ENCODE assay signal across 30 mouse cellular contexts in the genomic region with DNA sequence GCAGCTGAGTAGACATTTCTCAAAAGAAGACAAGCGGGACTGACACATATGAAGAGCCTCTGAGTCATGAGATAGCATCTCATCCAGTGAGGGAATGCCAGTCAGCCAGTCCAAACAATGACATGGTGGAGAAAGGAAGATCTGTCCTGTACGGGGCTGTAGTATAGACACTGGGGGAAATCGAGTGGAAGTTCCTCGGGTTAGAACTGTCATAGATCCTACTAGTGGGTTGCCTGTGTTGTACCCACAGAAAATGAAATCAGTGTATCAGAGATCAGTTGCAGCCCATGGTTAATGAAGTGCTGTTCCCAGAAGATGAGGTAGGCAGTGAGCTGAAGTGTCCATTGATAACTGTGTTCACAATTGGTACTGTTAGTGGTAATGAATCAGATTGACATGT. TPM values are rescaled to one million over a fixed set of nuclear protein-coding genes. Genes with fewer than 3 reads are reported as not detected.
DNase-seq lines count a peak whose midpoint lies in the region; ATAC-seq and TF ChIP-seq lines count a peak whose summit lies in the region.
"Had no signal": no experiment of that assay in that cellular context is flagged by ENCODE, and none has a peak within 500 bp of the region (broad histone marks: within the 10 kb centered on the region; RNA-seq: fewer than 3 reads in every experiment).

No protein-coding gene starts in this region.

- no peak overlapping the region for H3K4me2 ChIP-seq in liver, postnatal 0 days (ENCODE audit: low read depth, low read length)
- H3K4me2 ChIP-seq: forebrain, embryonic 13.5 days; heart, embryonic 12.5 days; intestine, embryonic 15.5 days; limb, embryonic 12.5 days; liver, embryonic 11.5 days; neural tube, embryonic 12.5 days had no signal

- H3K9ac ChIP-seq in liver, postnatal 0 days (replicated peaks), result no peak overlapping the region
- H3K9ac ChIP-seq: forebrain, embryonic 13.5 days; heart, embryonic 12.5 days; intestine, embryonic 15.5 days; limb, embryonic 12.5 days; neural tube, embryonic 12.5 days had no signal

- ATAC-seq in liver, postnatal 0 days, result peak; percentile 20; the same call in 1 of the 2 replicates
- ATAC-seq: CD4-positive, CD25-positive, alpha-beta regulatory T cell, adult 4 months; forebrain, embryonic 13.5 days; hindbrain, postnatal 0 days; intestine, embryonic 15.5 days; midbrain, embryonic 16.5 days had no signal

- no peak for TF ChIP-seq POLR2A in bone marrow macrophage, adult 2 months (IDR thresholded peaks at IDR 0.05; ENCODE audit: borderline replicate concordance, low read depth, low read length)

- H3K9me3 ChIP-seq in liver, postnatal 0 days (ENCODE audit: low read length), result no peaks in the 10 kb centered on the region
- H3K9me3 ChIP-seq in embryonic facial prominence, embryonic 10.5 days, result no peaks in the 10 kb centered on the region
- H3K9me3 ChIP-seq: forebrain, embryonic 13.5 days; heart, embryonic 12.5 days; hindbrain, embryonic 10.5 days; intestine, embryonic 15.5 days; limb, embryonic 12.5 days; neural tube, embryonic 12.5 days had no signal

- TF ChIP-seq EP300 in liver, postnatal 0 days (IDR thresholded peaks at IDR 0.05; ENCODE audit: low read depth), result no peak

- DNase-seq in gastrocnemius, adult 2 months, result no peak
- no peak for DNase-seq in gastrocnemius, adult 18-20 months (ENCODE audit: low spot score)
- no peak for DNase-seq in liver, postnatal 0 days
- DNase-seq in liver, result no peak
- DNase-seq in embryonic facial prominence, embryonic 10.5 days (ENCODE audit: low spot score), result no peak
- DNase-seq in ovary, postnatal 10 days (ENCODE audit: low spot score), result no peak
- DNase-seq: adrenal gland, postnatal 14 days; cerebellum, adult 11-12 months; cerebellum, postnatal 14 days; gastrocnemius, postnatal 25 days; heart, postnatal 14 days; kidney, adult 2 months; kidney, postnatal 10 days; lung, postnatal 4 days; right cerebral cortex, postnatal 4 days; thymus, adult 2 months; thymus, postnatal 36 days had no signal

- peaks cover 11% of the 10 kb centered on the region for H3K36me3 ChIP-seq in liver, postnatal 0 days (replicated peaks; ENCODE audit: insufficient read depth, low read length)
- peaks cover 78% of the 10 kb centered on the region for H3K36me3 ChIP-seq in embryonic facial prominence, embryonic 10.5 days (replicated peaks)

- TF ChIP-seq CTCF in gastrocnemius, adult 2 months (IDR thresholded peaks at IDR 0.05), result no peak
- no peak for TF ChIP-seq CTCF in liver, postnatal 0 days (IDR thresholded peaks at IDR 0.05; ENCODE audit: low read depth)
- no peak for TF ChIP-seq CTCF in bone marrow macrophage, adult 2 months (IDR thresholded peaks at IDR 0.05; ENCODE audit: low read depth, low read length)

- H3K27ac ChIP-seq in gastrocnemius, adult 2 months, result peak overlapping the region; percentile 59
- H3K27ac ChIP-seq in liver, postnatal 0 days (ENCODE audit: low read depth), result no peak overlapping the region
- peak overlapping the region; percentile 87 for H3K27ac ChIP-seq in bone marrow macrophage, adult 2 months (ENCODE audit: insufficient read depth, low read depth, low read length)
- H3K27ac ChIP-seq in embryonic facial prominence, embryonic 10.5 days (replicated peaks), result no peak overlapping the region
- H3K27ac ChIP-seq: forebrain, embryonic 13.5 days; hindbrain, embryonic 10.5 days; hindbrain, postnatal 0 days; intestine, embryonic 15.5 days; limb, embryonic 12.5 days; neural tube, embryonic 12.5 days had no signal

- intact Hi-C loops in gastrocnemius, adult 2 months (cut with DNase I), result no loop called here

- peaks cover 12% of the 10 kb centered on the region for H3K4me1 ChIP-seq in liver, postnatal 0 days (ENCODE audit: insufficient read depth)
- H3K4me1 ChIP-seq in bone marrow macrophage, adult 2 months (ENCODE audit: control insufficient read depth, insufficient read depth, low read length), result peaks cover 51% of the 10 kb centered on the region
- H3K4me1 ChIP-seq in embryonic facial prominence, embryonic 10.5 days, result peaks cover 14% of the 10 kb centered on the region

- no peaks in the 10 kb centered on the region for H3K27me3 ChIP-seq in liver, postnatal 0 days (ENCODE audit: insufficient read depth, low read length)
- H3K27me3 ChIP-seq in embryonic facial prominence, embryonic 10.5 days (replicated peaks; ENCODE audit: low read depth, poor library complexity, severe bottlenecking), result no peaks in the 10 kb centered on the region
- H3K27me3 ChIP-seq: forebrain, embryonic 13.5 days; heart, embryonic 12.5 days; intestine, embryonic 15.5 days; limb, embryonic 12.5 days; neural tube, embryonic 12.5 days had no signal

- H3K4me3 ChIP-seq in gastrocnemius, adult 2 months, result peak overlapping the region; percentile 28
- no peak overlapping the region for H3K4me3 ChIP-seq in liver, postnatal 0 days (ENCODE audit: low read depth, low read length)
- no peak overlapping the region for H3K4me3 ChIP-seq in bone marrow macrophage, adult 2 months (ENCODE audit: insufficient read depth, low read length)
- no peak overlapping the region for H3K4me3 ChIP-seq in embryonic facial prominence, embryonic 10.5 days
- H3K4me3 ChIP-seq: forebrain, embryonic 13.5 days; heart, embryonic 12.5 days; hindbrain, embryonic 10.5 days; intestine, embryonic 15.5 days; limb, embryonic 12.5 days; neural tube, embryonic 12.5 days had no signal

- 68% methylated on average over 4 of the region's 4 CpGs for WGBS in liver, postnatal 0 days (ENCODE audit: insufficient replicate concordance)
- WGBS in embryonic facial prominence, embryonic 10.5 days, result 88% methylated on average over 4 of the region's 4 CpGs

RNA-seq across cellular contexts. Expression of gene Laptm4a, which starts 7.3 kb away (rescaled TPM):
- 100 to 1,000 TPM; 195 to 263 TPM for total RNA-seq in gastrocnemius, adult 2 months (2021)
- total RNA-seq in gastrocnemius, adult 18-20 months (2021), result 100 to 1,000 TPM; 235 to 244 TPM
- polyA plus RNA-seq in liver, postnatal 0 days (2015; fragmentation: Nextera tagmentation; extraction: Ambion mirVana), result 125 and 128 TPM in 2 replicates
- 394 and 417 TPM in 2 replicates for polyA plus RNA-seq in bone marrow macrophage, adult 2 months (2012; ENCODE audit: insufficient read depth, insufficient read length, missing spikeins)
- 170 and 196 TPM in 2 replicates for polyA plus RNA-seq in embryonic facial prominence, embryonic 10.5 days (2016; fragmentation: Nextera tagmentation; extraction: Ambion mirVana)

RNA-seq across cellular contexts. Expression of gene Matn3, which starts 19.0 kb away (rescaled TPM):
- total RNA-seq in gastrocnemius, adult 2 months (2021), result under 1 TPM in 1 of 2 experiments, not detected in 1; 0.36 TPM
- not detected for total RNA-seq in gastrocnemius, adult 18-20 months (2021)
- not detected in 2 replicates for polyA plus RNA-seq in liver, postnatal 0 days (2015; fragmentation: Nextera tagmentation; extraction: Ambion mirVana)
- polyA plus RNA-seq in bone marrow macrophage, adult 2 months (2012; ENCODE audit: insufficient read depth, insufficient read length, missing spikeins), result not detected in 2 replicates
- polyA plus RNA-seq in embryonic facial prominence, embryonic 10.5 days (2016; fragmentation: Nextera tagmentation; extraction: Ambion mirVana), result 3.0 and 3.3 TPM in 2 replicates
- total RNA-seq: adrenal gland, postnatal 14 days; heart, adult 18-20 months; heart, postnatal 14 days had no signal
- polyA plus RNA-seq: CD4-positive, CD25-positive, alpha-beta regulatory T cell, adult 4 months; kidney, adult 2 months; large intestine, adult 2 months had no signal

RNA-seq across cellular contexts. Expression of gene Wdr35, which starts 44.9 kb away (rescaled TPM):
- total RNA-seq in gastrocnemius, adult 2 months (2021), result 10 to 100 TPM in 1 of 2 experiments, 1 to 10 TPM in 1; 8.8 to 11.8 TPM
- total RNA-seq in gastrocnemius, adult 18-20 months (2021), result 1 to 10 TPM; 9.7 to 10.0 TPM
- polyA plus RNA-seq in liver, postnatal 0 days (2015; fragmentation: Nextera tagmentation; extraction: Ambion mirVana), result 1.1 and 1.4 TPM in 2 replicates
- 3.2 and 3.4 TPM in 2 replicates for polyA plus RNA-seq in bone marrow macrophage, adult 2 months (2012; ENCODE audit: insufficient read depth, insufficient read length, missing spikeins)
- 21.3 and 21.4 TPM in 2 replicates for polyA plus RNA-seq in embryonic facial prominence, embryonic 10.5 days (2016; fragmentation: Nextera tagmentation; extraction: Ambion mirVana)

Comparison
In these comparisons a context has a peak if more than half of its experiments do, and no peak if none do; other contexts are left out.
1. H3K27ac ChIP-seq: peak in gastrocnemius, adult 2 months (single experiment) and bone marrow macrophage, adult 2 months (single experiment); none in liver, postnatal 0 days (single experiment) and embryonic facial prominence, embryonic 10.5 days (single experiment).